Mouse (Mus musculus) hindbrain, embryonic 13.5 days (tissue): ENCODE data around the gene Fgfr1op2. TPM values are rescaled to one million over a fixed set of nuclear protein-coding genes. Genes with fewer than 3 reads are reported as not detected.
A peak's percentile ranks its signal among the peaks of the same experiment; 100 is the strongest.
"Not testable (repeated sequence)": the region's sequence is repeated elsewhere in the genome, so short reads cannot be mapped to it uniquely, and the experiment has no call there.

ENCODE experiments used
- ATAC-seq: fragments of 200-750 bp; cut with Nextera tagmentation; 2 replicates; pipeline ENCODE4 v1.8.0; 2017; ENCODE audit warnings: moderate TSS enrichment; ENCODE audit not compliant: low FRiP score
- H3K27ac ChIP-seq: fragments of 300-500 bp; sonication (generic); 2 replicates; pipeline ENCODE4 v1.5.1; 2015; ENCODE audit warnings: inconsistent platforms, mild to moderate bottlenecking, moderate library complexity
- H3K27me3 ChIP-seq: fragments of 300-500 bp; sonication (generic); 2 replicates; pipeline ENCODE4 v1.6.1; 2015; ENCODE audit warnings: mild to moderate bottlenecking, inconsistent platforms
- H3K36me3 ChIP-seq: fragments of 300-500 bp; sonication (generic); 2 replicates; pipeline ENCODE4 v1.6.1; 2015; ENCODE audit warnings: mild to moderate bottlenecking, inconsistent platforms
- H3K4me1 ChIP-seq: fragments of 300-500 bp; sonication (generic); replicated peaks from 2 replicates; pipeline ENCODE4 v1.6.1; 2015; ENCODE audit warnings: inconsistent platforms
- H3K4me2 ChIP-seq: fragments of 300-500 bp; sonication (generic); 2 replicates; pipeline ENCODE4 v1.6.1; 2015; ENCODE audit warnings: inconsistent platforms, mild to moderate bottlenecking, moderate library complexity
- H3K4me3 ChIP-seq: fragments of 300-500 bp; sonication (generic); 2 replicates; pipeline ENCODE4 v1.5.1; 2015; ENCODE audit warnings: mild to moderate bottlenecking, inconsistent platforms
- H3K9ac ChIP-seq: fragments of 300-500 bp; sonication (generic); 2 replicates; pipeline ENCODE4 v1.6.1; 2015; ENCODE audit warnings: mild to moderate bottlenecking, inconsistent platforms
- H3K9me3 ChIP-seq: fragments of 300-500 bp; sonication (generic); 2 replicates; pipeline ENCODE4 v1.6.1; 2016; ENCODE audit warnings: inconsistent platforms
- WGBS: fragments of 180-500 bp; shearing (Covaris S2); methylation state at CpG from one replicate; pipeline ENCODE4 v1.1.7; 2015; 5-methylcytosine and 5-hydroxymethylcytosine counted together
- polyA plus RNA-seq: library from polyadenylated mRNA; unstranded; fragments of >200 nt; fragmentation: Nextera tagmentation; extraction: Ambion mirVana; gene quantifications from 2 replicates; pipeline ENCODE4 v1.2.1, GENCODE M21; 2015

Fgfr1op2 gene
- polyA plus RNA-seq, 1 experiment from 2014 or later = 48.7 TPM

- Histone ChIP-seq H3K9me3 (no peaks in the 10 kb centered on the region; the same call in 1 of the 2 replicates), H3K27me3 (no peaks in the 10 kb centered on the region), H3K27ac (no peak overlapping the region), H3K4me3 (no peak overlapping the region), H3K4me2 (no peak overlapping the region), H3K36me3 (peaks cover 82% of the 10 kb centered on the region), H3K4me1 (no peaks in the 10 kb centered on the region), H3K9ac (no peak overlapping the region)
- no peak for ATAC-seq
These were observed 25.7 kb upstream of the Fgfr1op2 start for GRCm38 (mm10) chr6:146551326-146551725.

GRCm38 (mm10) chr6:146562461-146562860 lies 14.5 kb upstream of the Fgfr1op2 start:
- H3K27ac ChIP-seq, H3K27me3 ChIP-seq, H3K4me2 ChIP-seq, H3K4me1 ChIP-seq, H3K9me3 ChIP-seq, H3K4me3 ChIP-seq, ATAC-seq, H3K9ac ChIP-seq: not testable (repeated sequence)
- WGBS = 83% methylated on average over 1 of the region's 1 CpGs
- peaks cover 54% of the 10 kb centered on the region for H3K36me3 ChIP-seq

- Histone ChIP-seq H3K27ac (no peak overlapping the region), H3K9ac (no peak overlapping the region)
These were observed 4.9 kb upstream of the Fgfr1op2 start for GRCm38 (mm10) chr6:146572073-146572472.

DNA sequence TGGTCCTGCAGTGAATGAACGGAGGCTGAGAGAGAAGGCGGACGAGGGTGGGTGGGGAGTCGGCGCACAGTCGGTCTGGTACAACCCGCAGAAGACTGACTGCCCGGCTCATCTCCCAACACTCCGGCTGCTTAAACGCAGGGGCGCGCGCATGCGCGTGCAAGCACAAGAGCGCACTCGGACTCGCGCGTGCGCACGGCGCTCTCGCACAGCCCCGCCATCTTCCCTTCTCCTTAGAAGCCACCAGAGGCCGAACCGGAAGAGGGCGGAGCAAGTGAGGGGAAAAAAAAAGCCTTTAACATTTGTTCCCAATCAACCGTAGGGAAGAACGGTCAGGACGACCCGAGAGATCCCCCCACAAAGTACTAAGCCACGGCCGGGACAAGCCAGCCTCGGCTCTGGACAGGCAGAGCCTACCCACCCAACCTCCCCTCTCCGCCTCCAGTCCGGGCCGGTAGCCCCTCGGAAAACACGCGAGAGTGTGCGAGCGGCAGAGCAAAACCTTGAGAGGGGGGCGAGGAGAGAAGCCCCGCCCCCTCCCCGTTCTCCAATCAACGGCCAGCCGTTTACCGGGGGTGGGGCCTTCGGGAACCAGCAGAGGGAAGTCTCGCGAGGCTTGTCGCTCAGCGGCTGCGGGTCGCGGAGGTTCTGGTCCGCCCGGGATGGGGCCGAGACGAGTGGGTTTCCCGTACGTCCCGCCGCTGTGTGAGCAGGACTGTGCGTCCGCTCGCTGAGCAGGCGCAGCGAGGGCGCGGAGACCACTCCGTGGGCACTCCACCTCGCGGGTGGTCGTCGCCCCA lies 507 bp downstream of the Fgfr1op2 start, which contains the start of gene Ints13:
Gene Ints13, minus strand, starts transcription at position 526 of the 800 bp plus-strand sequence.
- under 1% methylated on average over 76 of the region's 77 CpGs for WGBS
- Histone ChIP-seq H3K4me3 (peak within 1 kb of the TSS; percentile 58), H3K4me1 (peaks cover 40% of the 10 kb centered on the region), H3K4me2 (peak within 1 kb of the TSS; percentile 76), H3K9me3 (no peaks in the 10 kb centered on the region), H3K36me3 (no peaks in the 10 kb centered on the region), H3K27me3 (no peaks in the 10 kb centered on the region), H3K27ac (peak within 1 kb of the TSS; percentile 98), H3K9ac (peak within 1 kb of the TSS; percentile 81)
- ATAC-seq = peak; percentile 97

More at GRCm38 (mm10) chr6:146572073-146572472, 4.9 kb upstream of the Fgfr1op2 start:
- Histone ChIP-seq H3K9me3 (no peaks in the 10 kb centered on the region), H3K36me3 (peaks cover 7% of the 10 kb centered on the region; the same call in 1 of the 2 replicates), H3K4me2 (no peak overlapping the region), H3K4me3 (no peak overlapping the region), H3K27me3 (no peaks in the 10 kb centered on the region), H3K4me1 (peaks cover 29% of the 10 kb centered on the region)
- no peak for ATAC-seq

DNA sequence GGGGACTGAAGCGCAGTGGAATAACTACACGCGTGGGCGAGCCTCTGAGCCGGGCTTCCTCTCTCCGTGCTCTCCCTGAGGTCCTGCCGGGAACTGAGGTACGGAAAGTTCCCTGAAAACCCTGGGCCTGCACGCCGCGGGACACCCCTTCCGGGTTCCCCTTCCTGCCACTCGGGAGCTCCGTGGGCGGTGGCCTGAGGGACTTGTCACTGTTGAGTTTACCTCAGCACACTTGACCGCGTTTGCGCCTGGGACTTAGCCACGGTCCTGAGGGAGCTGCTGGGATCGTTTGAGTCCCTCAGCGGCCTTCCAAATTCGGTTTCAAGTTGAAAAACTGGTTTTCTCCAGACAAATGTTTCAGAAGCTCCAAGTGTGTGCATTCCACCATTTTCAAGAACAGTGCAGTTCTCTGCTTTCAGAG lies 1.1 kb downstream of the Fgfr1op2 start:
- WGBS = under 1% methylated on average over 22 of the region's 22 CpGs

GRCm38 (mm10) chr6:146578586-146578985 lies 1.6 kb downstream of the Fgfr1op2 start:
- Histone ChIP-seq H3K36me3 (no peaks in the 10 kb centered on the region), H3K9ac (peak overlapping the region; percentile 81), H3K4me1 (peaks cover 43% of the 10 kb centered on the region), H3K4me2 (peak overlapping the region; percentile 76), H3K4me3 (peak overlapping the region; percentile 58), H3K27me3 (no peaks in the 10 kb centered on the region), H3K27ac (peak overlapping the region; percentile 98), H3K9me3 (no peaks in the 10 kb centered on the region)
- ATAC-seq = no peak
- WGBS = 14% methylated on average over 7 of the region's 7 CpGs

More for the DNA sequence above, 1.1 kb downstream of the Fgfr1op2 start:
- H3K27me3 ChIP-seq = no peaks in the 10 kb centered on the region
- peak overlapping the region; percentile 98 for H3K27ac ChIP-seq
- H3K9me3 ChIP-seq = no peaks in the 10 kb centered on the region
- peak overlapping the region; percentile 76 for H3K4me2 ChIP-seq
- peaks cover 43% of the 10 kb centered on the region for H3K4me1 ChIP-seq
- no peaks in the 10 kb centered on the region for H3K36me3 ChIP-seq
- ATAC-seq = no peak
- H3K9ac ChIP-seq = peak overlapping the region; percentile 81
- peak overlapping the region; percentile 58 for H3K4me3 ChIP-seq

GRCm38 (mm10) chr6:146580381-146580926 lies 3.5 kb downstream of the Fgfr1op2 start:
- Histone ChIP-seq H3K4me3 (no peak overlapping the region), H3K27me3 (no peaks in the 10 kb centered on the region), H3K4me1 (peaks cover 31% of the 10 kb centered on the region), H3K9me3 (no peaks in the 10 kb centered on the region), H3K9ac (no peak overlapping the region), H3K27ac (no peak overlapping the region), H3K36me3 (no peaks in the 10 kb centered on the region), H3K4me2 (no peak overlapping the region)
- 53% methylated on average over 2 of the region's 2 CpGs for WGBS
- ATAC-seq = no peak

DNA sequence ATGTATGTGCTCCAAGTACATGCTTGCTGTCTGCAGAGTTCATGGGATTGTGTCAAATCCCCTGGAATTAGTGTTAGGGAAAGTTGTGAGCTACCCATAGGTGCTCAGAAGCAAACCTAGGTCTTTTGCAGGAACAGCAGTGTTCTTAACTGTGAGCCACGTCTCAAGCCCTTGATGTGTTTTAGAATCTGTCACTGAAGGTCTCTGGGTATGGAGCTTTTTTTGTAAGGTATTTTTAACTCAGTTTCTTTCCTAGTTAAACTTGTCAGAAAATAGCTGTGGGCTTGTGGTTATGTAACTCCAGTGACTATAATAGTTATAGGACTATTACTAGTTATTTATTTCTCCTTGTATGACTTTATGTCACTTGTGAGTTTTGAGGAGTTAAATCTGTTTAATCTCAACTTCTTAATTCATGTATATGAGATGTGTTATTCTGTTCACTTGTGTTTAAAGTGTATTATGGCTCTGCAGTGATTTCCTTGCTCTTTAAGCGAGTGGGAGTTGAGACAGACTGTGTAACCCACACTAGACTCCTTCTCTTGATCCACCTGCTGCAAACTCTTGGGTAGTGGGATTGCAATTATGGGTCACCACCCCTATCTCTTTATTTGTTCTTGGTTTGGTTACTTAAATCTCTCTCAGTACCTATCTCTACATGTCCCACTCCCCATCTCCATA lies 6.5 kb downstream of the Fgfr1op2 start:
- H3K4me3 ChIP-seq = no peak overlapping the region
- no peak overlapping the region for H3K9ac ChIP-seq
- no peaks in the 10 kb centered on the region for H3K27me3 ChIP-seq
- H3K9me3 ChIP-seq = no peaks in the 10 kb centered on the region
- peaks cover 26% of the 10 kb centered on the region for H3K36me3 ChIP-seq
- 82% methylated on average over 2 of the region's 2 CpGs for WGBS
- no peak for ATAC-seq
- H3K4me1 ChIP-seq = peaks cover 17% of the 10 kb centered on the region
- H3K4me2 ChIP-seq = no peak overlapping the region
- no peak overlapping the region for H3K27ac ChIP-seq

DNA sequence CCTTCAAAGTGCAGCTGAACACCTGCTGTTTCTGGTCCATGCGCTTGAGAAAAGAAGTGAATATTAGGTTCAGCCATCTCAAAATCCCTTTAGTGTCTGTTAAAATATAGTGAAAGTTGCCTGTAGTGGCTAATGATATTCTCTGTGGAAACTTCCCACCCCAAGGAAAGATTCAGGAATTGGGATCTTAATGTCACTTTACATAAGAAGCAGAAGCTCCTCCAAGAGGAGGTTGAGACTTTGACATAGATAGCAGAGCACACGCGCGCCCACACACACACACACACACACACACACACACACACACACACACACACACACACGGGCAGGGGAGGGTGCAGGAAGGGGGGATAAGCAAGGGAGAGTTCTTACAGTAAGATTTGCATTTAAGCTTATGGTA lies 8.1 kb downstream of the Fgfr1op2 start:
- Histone ChIP-seq H3K9me3 (no peaks in the 10 kb centered on the region), H3K36me3 (peaks cover 42% of the 10 kb centered on the region), H3K4me3 (no peak overlapping the region), H3K27ac (no peak overlapping the region), H3K4me2 (no peak overlapping the region), H3K27me3 (no peaks in the 10 kb centered on the region), H3K4me1 (peaks cover 4% of the 10 kb centered on the region; the same call in 1 of the 2 replicates), H3K9ac (no peak overlapping the region)
- no peak for ATAC-seq
- 98% methylated on average over 4 of the region's 5 CpGs for WGBS

GRCm38 (mm10) chr6:146602601-146603000 lies 25.6 kb downstream of the Fgfr1op2 start:
- H3K36me3 ChIP-seq = peaks cover 77% of the 10 kb centered on the region
- H3K4me2 ChIP-seq = no peak overlapping the region
- 88% methylated on average over 4 of the region's 4 CpGs for WGBS

DNA sequence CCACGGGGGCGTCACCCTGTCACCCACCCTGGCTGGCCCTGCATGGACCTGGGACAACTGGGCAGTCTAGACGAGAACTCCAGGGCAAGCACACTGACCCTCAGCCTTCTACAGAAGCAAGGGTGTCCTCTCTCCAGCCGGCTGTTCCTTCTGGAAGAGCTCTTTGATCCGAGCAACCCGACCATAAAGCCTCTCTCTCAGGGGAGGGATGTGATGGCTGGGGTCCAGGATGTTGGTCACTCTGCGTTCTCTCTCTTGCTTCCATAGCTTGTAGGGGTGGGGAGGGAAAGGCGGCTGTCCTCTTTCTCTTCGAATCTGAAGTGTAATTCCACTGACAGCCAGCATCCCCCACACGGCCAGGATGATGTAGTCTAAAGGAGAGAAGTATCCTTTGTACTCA lies 26.6 kb downstream of the Fgfr1op2 start:
- Histone ChIP-seq H3K4me2 (no peak overlapping the region), H3K9ac (no peak overlapping the region), H3K9me3 (no peaks in the 10 kb centered on the region), H3K36me3 (peaks cover 77% of the 10 kb centered on the region), H3K4me3 (no peak overlapping the region), H3K4me1 (no peaks in the 10 kb centered on the region), H3K27ac (no peak overlapping the region), H3K27me3 (no peaks in the 10 kb centered on the region)
- ATAC-seq = no peak
- 81% methylated on average over 10 of the region's 10 CpGs for WGBS

More at GRCm38 (mm10) chr6:146602601-146603000, 25.6 kb downstream of the Fgfr1op2 start:
- H3K9ac ChIP-seq = no peak overlapping the region
- H3K27ac ChIP-seq = no peak overlapping the region
- no peaks in the 10 kb centered on the region for H3K9me3 ChIP-seq
- no peak overlapping the region for H3K4me3 ChIP-seq
- H3K27me3 ChIP-seq = no peaks in the 10 kb centered on the region
- ATAC-seq = no peak
- H3K4me1 ChIP-seq = no peaks in the 10 kb centered on the region

DNA sequence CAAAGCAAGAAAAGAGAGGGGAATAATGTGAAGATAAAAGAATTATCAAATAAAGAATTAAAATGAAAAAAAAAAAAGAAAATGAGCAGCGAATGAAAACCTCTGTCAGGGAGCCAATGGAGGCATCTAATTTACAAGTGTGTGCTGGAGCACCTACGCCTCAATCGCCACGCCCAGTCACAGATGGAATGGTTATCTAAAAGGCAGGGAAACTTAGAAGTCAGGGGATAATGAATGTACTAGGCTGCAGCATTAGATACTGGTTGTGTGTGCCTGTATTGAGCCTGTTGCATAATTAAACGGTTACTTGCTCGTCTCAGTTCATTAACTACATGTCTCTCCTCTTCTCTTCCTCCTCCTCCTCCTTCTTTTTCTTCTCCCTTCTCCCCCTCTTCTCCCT lies 34.4 kb downstream of the Fgfr1op2 start:
- Histone ChIP-seq H3K9me3 (no peaks in the 10 kb centered on the region), H3K4me2 (no peak overlapping the region), H3K27ac (no peak overlapping the region), H3K36me3 (peaks cover 76% of the 10 kb centered on the region), H3K27me3 (no peaks in the 10 kb centered on the region), H3K9ac (no peak overlapping the region), H3K4me3 (no peak overlapping the region), H3K4me1 (no peaks in the 10 kb centered on the region)
- no peak for ATAC-seq
- 86% methylated on average over 6 of the region's 6 CpGs for WGBS
